Mouse (Mus musculus) effector memory CD4-positive, alpha-beta T cell, adult 5 months (primary cell): ENCODE data around the gene Fam171a1. TPM values are rescaled to one million over a fixed set of nuclear protein-coding genes. Genes with fewer than 3 reads are reported as not detected.

Experiments used
- polyA plus RNA-seq: library from polyadenylated mRNA; unstranded; fragments of 100-300 nt; shearing (Covaris generic); gene quantifications from one replicate; pipeline ENCODE4 v1.2.1, GENCODE M21; 2017

Gene Fam171a1
- not detected for polyA plus RNA-seq

DNA sequence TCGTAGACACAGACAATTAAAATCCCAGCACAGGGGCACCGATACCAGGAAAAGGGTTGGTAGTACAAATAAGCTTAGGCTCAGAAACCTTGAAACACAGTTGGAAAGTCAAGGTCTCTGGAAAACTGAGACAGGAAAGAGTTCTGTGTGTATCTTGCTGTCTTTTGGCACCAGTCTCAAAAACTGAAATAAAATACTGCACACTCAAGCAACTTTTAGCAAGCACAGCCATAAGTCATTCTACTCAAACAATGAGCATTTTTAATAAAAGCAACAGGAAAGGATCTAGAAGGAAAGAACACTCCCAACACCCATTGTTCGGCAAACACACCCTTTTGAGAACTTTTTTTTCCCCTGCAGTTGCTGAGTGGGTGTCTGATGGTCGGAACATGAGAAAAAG lies at the start of gene Fam171a1:
Gene Fam171a1 (plus strand): TSS at position 359 of the 400 bp plus-strand sequence.

Other genes starting within 250 kb of the Fam171a1 start
- gene Nmt2, start 170.0 kb downstream of the Fam171a1 start, polyA plus RNA-seq = 24.5 TPM
- 14.2 TPM for gene Rpp38, start 218.4 kb downstream of the Fam171a1 start, polyA plus RNA-seq
- not detected for gene Acbd7, start 221.9 kb downstream of the Fam171a1 start, polyA plus RNA-seq